Mouse (Mus musculus) neural tube, embryonic 14.5 days (tissue): ENCODE measurements at regions not wholly inside any gene's neighbourhood (a gene's known extent, or its start where the extent isn't known, plus 50 kb on each side); places are given as distances from the start of the nearest gene placed in this dataset.

ENCODE experiments used
- ATAC-seq: fragments of 200-750 bp; cut with Nextera tagmentation; 2 replicates; pipeline ENCODE4 v1.8.0; 2017; ENCODE audit warnings: low read depth, mild to moderate bottlenecking, moderate TSS enrichment, moderate library complexity
- H3K27ac ChIP-seq: fragments of 300-500 bp; sonication (generic); 2 replicates; pipeline ENCODE4 v1.5.1; 2014; ENCODE audit warnings: low read depth, mild to moderate bottlenecking, control low read depth, low read length, moderate library complexity, mixed read lengths
- H3K27me3 ChIP-seq: fragments of 300-500 bp; sonication (generic); 2 replicates; pipeline ENCODE4 v1.6.1; 2014; ENCODE audit warnings: low read length; ENCODE audit not compliant: control insufficient read depth, insufficient read depth
- H3K36me3 ChIP-seq: fragments of 300-500 bp; sonication (generic); 2 replicates; pipeline ENCODE4 v1.6.1; 2014; ENCODE audit warnings: low read length, mixed read lengths; ENCODE audit not compliant: control insufficient read depth, insufficient read depth
- H3K4me1 ChIP-seq: fragments of 300-500 bp; sonication (generic); 2 replicates; pipeline ENCODE4 v1.6.1; 2014; ENCODE audit warnings: low read length; ENCODE audit not compliant: control insufficient read depth, insufficient read depth
- H3K4me2 ChIP-seq: fragments of 300-500 bp; sonication (generic); 2 replicates; pipeline ENCODE4 v1.6.1; 2014; ENCODE audit warnings: mild to moderate bottlenecking, low read depth, low read length, control low read depth
- H3K4me3 ChIP-seq: fragments of 300-500 bp; sonication (generic); 2 replicates; pipeline ENCODE4 v1.5.1; 2014; ENCODE audit warnings: low read depth, low read length, control low read depth, mixed read lengths
- H3K9ac ChIP-seq: fragments of 300-500 bp; sonication (generic); replicated peaks from 2 replicates; pipeline ENCODE4 v1.6.1; 2014; ENCODE audit warnings: low read depth, mild to moderate bottlenecking, control low read depth, low read length, mixed read lengths
- H3K9me3 ChIP-seq: fragments of 300-500 bp; sonication (generic); 2 replicates; pipeline ENCODE4 v1.6.1; 2016; ENCODE audit warnings: low read length; ENCODE audit not compliant: control insufficient read depth
- WGBS: fragments of 180-500 bp; shearing (Covaris S2); extraction: QIAGEN DNeasy Blood & Tissue Kit; methylation state at CpG from one replicate; pipeline ENCODE4 v1.1.7; 2014; 5-methylcytosine and 5-hydroxymethylcytosine counted together

DNA sequence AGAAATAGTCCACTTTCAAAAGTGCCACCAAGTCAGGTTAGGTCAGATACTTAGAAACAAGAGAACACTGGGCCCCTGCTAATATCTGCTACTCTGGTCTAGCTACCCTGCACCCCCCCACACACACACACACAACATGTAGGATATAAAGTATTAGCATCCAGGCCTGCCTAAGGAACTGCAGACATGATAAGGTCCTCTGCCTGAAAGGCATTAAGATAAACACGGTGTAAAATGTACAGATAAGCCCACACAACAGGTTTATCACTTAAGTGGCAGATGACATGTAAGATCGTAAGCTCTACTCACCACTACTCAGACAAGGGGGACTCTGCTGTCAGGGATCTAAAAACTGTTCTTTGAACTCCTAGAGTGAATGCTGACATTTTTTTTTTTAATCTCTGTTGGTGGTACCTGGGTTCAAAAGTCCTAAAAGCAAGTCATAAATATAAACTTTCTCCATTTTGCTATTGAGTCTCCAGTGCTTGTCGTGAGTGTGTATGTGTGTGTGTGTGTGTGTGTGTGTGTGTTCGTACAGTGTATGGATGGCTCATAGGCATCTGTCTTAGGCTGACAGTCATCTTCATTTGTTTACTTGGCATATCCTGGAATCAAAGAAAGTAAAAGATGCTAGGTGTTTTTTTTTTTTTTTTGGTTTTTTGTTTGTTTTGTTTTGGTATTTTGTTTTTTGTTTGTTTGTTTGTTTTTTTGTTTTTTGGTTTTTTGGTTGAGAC is 52.2 kb downstream of the Gm9817 start:
- H3K4me2 ChIP-seq, result no peak overlapping the region
- H3K36me3 ChIP-seq, result no peaks in the 10 kb centered on the region
- H3K4me3 ChIP-seq, result no peak overlapping the region
- WGBS, result 91% methylated on average over 4 of the region's 4 CpGs
- no peak overlapping the region for H3K9ac ChIP-seq
- H3K9me3 ChIP-seq, result no peaks in the 10 kb centered on the region
- no peak for ATAC-seq
- H3K27ac ChIP-seq, result no peak overlapping the region
- H3K4me1 ChIP-seq, result no peaks in the 10 kb centered on the region
- H3K27me3 ChIP-seq, result no peaks in the 10 kb centered on the region

DNA sequence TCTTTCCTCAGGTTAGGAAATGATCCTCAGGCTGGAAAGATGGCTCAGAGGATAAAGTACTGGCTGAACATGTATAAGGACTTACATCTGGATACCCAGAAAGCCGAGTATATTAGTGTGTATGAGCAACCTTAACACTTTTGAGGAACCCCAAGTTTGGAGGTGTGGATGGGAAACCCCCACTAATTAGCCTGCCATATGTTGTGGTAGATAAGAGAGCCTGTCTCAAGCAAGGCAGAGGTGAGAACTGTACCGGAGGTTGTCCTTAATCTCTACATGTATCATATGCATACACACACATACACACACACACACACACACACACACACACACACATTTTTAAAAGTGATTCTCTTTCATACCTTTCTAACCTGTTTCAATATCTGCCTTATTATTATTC is 62.1 kb downstream of the Gm9817 start:
- Histone ChIP-seq H3K4me1 (no peaks in the 10 kb centered on the region), H3K27ac (no peak overlapping the region), H3K4me3 (no peak overlapping the region), H3K9ac (no peak overlapping the region), H3K9me3 (no peaks in the 10 kb centered on the region), H3K27me3 (no peaks in the 10 kb centered on the region), H3K36me3 (no peaks in the 10 kb centered on the region), H3K4me2 (no peak overlapping the region)
- WGBS, result 90% methylated on average over 2 of the region's 2 CpGs
- ATAC-seq, result no peak

DNA sequence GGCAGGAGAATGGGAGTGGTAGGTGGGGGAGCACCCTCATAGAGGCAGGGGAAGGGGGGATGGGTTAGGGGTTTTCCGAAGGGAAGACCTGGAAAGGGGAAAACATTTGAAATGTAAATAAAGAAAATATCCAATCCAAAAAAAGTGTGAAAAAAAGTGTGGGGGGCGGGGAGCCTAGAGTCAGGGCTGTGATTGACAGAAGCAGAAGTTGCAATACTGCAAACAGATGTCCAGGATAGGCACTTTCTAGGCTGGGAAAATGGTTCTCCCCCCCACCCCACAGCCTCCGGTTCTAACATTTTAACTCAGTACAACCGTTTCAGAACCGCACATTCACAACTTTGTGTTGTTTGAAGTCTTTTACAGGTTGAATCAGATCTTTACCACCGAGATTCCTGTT is 66.6 kb downstream of the Gm9817 start:
- no peak overlapping the region for H3K27ac ChIP-seq
- no peak for ATAC-seq
- WGBS, result 84% methylated on average over 6 of the region's 6 CpGs

DNA sequence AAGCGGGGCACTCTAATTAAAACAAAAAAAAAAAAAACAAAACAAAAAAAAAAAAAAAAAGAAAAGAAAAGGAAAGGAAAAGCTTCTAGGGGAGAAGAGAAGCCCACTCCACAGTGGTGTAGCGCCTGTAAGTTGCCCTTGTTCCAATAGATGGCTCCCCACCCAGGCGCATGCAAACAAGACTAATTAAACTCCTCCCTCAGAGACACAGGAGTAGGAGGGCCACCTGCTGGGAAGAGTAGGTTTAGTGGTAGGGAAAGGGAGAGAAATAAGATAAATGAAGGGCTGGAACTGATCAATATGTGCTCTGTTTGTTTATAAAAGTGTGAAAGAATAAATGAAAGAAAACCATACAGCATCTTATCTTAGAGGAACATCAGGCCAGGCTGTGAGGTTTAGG is 77.7 kb downstream of the Gm9817 start:
- no peak overlapping the region for H3K4me3 ChIP-seq
- H3K9ac ChIP-seq, result no peak overlapping the region
- no peaks in the 10 kb centered on the region for H3K27me3 ChIP-seq
- H3K27ac ChIP-seq, result no peak overlapping the region
- WGBS, result 72% methylated on average over 3 of the region's 3 CpGs
- ATAC-seq, result no peak
- no peaks in the 10 kb centered on the region for H3K9me3 ChIP-seq
- H3K4me1 ChIP-seq, result no peaks in the 10 kb centered on the region
- H3K36me3 ChIP-seq, result no peaks in the 10 kb centered on the region
- no peak overlapping the region for H3K4me2 ChIP-seq

More for the DNA sequence above, 66.6 kb downstream of the Gm9817 start:
- Histone ChIP-seq H3K4me1 (no peaks in the 10 kb centered on the region), H3K9ac (no peak overlapping the region), H3K36me3 (no peaks in the 10 kb centered on the region), H3K27me3 (no peaks in the 10 kb centered on the region), H3K4me2 (no peak overlapping the region), H3K9me3 (no peaks in the 10 kb centered on the region), H3K4me3 (no peak overlapping the region)

DNA sequence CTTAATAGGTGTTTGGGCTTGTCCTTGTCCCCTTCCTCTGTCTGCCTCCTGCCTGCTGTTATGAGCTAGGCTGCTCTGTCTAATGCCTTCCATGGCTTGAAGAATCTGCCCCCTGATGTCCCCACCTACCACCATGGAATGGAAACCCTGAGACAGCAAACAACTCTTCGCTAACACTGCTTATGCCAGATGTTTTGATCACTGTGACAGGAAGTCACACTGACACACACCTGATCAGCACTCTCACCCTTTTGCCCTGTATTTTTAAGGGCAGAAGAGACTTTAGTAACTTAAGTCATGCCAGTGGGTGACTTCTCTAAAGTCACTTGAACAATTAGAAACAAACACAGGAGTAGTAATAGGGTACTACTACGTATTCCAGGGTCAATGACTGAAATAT is 78.5 kb downstream of the Gm9817 start:
- Histone ChIP-seq H3K4me2 (no peak overlapping the region), H3K9ac (no peak overlapping the region), H3K36me3 (no peaks in the 10 kb centered on the region), H3K27ac (no peak overlapping the region), H3K9me3 (no peaks in the 10 kb centered on the region), H3K4me3 (no peak overlapping the region), H3K4me1 (no peaks in the 10 kb centered on the region), H3K27me3 (no peaks in the 10 kb centered on the region)
- ATAC-seq, result no peak
- 97% methylated on average over 2 of the region's 2 CpGs for WGBS

DNA sequence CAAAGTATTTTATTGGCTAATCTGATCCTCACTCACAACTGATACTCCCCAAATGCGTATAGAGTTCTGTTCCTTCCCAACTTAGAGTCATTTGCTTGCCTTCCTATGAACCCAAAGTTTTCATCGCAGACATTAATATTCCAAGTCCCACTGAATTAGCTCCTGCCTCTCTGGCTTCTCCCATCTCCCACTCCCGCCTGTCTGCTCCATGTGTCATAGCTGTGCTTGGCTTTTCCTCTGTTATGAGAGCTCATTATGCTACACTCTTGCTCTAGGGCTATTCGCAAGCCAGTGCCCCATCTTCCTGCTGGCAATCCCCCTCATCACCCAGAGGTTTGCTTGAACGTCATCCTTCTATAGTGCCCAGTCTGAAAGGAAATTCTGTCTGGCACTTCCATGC is 81.8 kb downstream of the Gm9817 start:
- Histone ChIP-seq H3K4me2 (no peak overlapping the region), H3K4me1 (no peaks in the 10 kb centered on the region), H3K36me3 (no peaks in the 10 kb centered on the region), H3K27ac (no peak overlapping the region), H3K4me3 (no peak overlapping the region), H3K27me3 (no peaks in the 10 kb centered on the region), H3K9me3 (no peaks in the 10 kb centered on the region), H3K9ac (no peak overlapping the region)
- no peak for ATAC-seq
- WGBS, result 91% methylated on average over 5 of the region's 5 CpGs

DNA sequence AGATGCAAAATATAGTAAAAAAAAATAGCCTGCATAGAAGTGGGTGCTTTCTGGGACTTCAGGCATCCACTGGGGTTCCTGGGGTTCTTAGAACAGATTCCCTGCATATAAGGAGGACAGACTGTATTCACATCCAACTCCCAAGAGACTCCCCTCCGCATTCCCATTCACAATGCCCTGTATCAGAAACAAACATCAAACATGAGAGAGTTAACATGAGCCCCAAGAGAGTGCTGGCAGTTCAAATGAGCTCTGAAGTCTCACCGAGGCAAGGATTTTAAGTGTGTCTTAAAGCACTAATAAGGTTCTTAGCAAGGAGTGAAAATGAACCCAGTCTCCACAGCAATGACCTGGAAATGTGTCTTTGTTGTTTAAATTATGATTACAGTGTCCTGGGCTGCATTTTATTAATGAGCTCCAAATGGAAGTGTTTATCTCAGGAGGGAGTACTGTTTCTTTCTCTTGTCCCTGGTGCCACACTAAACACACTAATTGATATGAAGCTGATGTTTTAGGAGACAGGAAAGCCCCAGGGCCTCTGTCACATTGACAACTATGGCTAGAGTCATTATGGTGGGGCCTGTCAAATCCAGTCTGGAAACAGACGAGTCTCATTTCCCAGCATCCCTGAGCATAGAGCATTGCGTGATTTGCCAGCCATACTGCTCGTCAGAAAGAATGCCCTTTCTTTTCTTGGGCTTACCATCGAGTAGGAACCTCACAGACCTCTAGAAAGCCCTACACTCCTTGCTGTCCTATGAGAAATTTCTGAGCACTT is 85.7 kb downstream of the Gm9817 start:
- Histone ChIP-seq H3K27ac (no peak overlapping the region), H3K9me3 (no peaks in the 10 kb centered on the region), H3K9ac (no peak overlapping the region), H3K27me3 (no peaks in the 10 kb centered on the region), H3K4me3 (no peak overlapping the region), H3K4me1 (no peaks in the 10 kb centered on the region), H3K36me3 (no peaks in the 10 kb centered on the region), H3K4me2 (no peak overlapping the region)
- 35% methylated on average over 6 of the region's 6 CpGs for WGBS
- peak; percentile 49; the same call in 1 of the 2 replicates for ATAC-seq

DNA sequence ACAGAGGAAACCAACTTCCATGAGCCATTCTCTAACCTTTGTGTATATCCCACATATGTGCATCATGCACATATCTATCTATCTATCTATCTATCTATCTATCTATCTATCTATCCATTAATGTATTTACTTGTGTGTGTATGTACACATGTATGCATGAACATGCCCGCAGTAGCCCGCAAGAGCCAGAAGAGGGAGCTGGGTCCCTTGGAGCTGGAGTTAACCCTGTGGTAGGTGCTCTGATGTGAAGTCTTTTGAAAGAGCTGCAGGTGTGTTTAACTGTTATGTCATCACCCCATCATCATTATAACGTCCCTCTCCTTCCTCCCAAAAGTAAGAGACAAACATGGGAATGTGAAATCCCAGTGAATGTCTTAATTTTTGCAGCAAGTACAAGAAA is 86.7 kb downstream of the Gm9817 start:
- Histone ChIP-seq H3K4me2 (no peak overlapping the region), H3K9ac (no peak overlapping the region), H3K9me3 (no peaks in the 10 kb centered on the region), H3K27me3 (no peaks in the 10 kb centered on the region), H3K36me3 (no peaks in the 10 kb centered on the region), H3K27ac (no peak overlapping the region), H3K4me1 (no peaks in the 10 kb centered on the region), H3K4me3 (no peak overlapping the region)
- 90% methylated on average over 3 of the region's 3 CpGs for WGBS
- no peak for ATAC-seq

DNA sequence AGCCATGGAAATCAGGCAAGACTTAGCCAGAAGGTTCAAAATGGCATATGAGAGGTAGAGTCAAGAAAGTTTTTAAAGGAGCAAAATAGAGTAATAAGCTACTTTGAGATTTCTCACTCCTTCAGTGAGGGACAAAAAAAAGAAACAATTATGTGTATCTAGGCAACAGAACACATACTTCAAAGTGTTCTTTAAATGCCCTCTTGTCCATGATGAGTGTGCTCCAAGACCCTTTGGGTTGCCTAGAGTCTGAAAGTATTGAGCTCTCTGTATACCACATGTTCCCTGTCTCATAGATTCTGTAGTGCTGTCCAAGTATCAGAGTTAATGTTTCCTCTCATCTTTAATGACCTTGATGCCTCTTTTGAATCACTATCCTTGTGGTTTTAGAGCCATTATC is 91.2 kb downstream of the Gm9817 start:
- no peaks in the 10 kb centered on the region for H3K36me3 ChIP-seq
- H3K4me2 ChIP-seq, result no peak overlapping the region
- H3K9ac ChIP-seq, result no peak overlapping the region
- H3K4me1 ChIP-seq, result no peaks in the 10 kb centered on the region
- no peaks in the 10 kb centered on the region for H3K27me3 ChIP-seq
- no peak overlapping the region for H3K27ac ChIP-seq
- H3K9me3 ChIP-seq, result no peaks in the 10 kb centered on the region; the same call in 1 of the 2 replicates
- H3K4me3 ChIP-seq, result no peak overlapping the region
- no peak for ATAC-seq
